Mouse (Mus musculus): ENCODE data around the gene Dhtkd1.

GRCm38 (mm10) chr2:5923786-5924185 lies 18.8 kb downstream of the Dhtkd1 start:
- no peak for TF ChIP-seq HCFC1 (IDR thresholded peaks at IDR 0.05; ENCODE audit: borderline replicate concordance, insufficient read depth, low read length)
- TF ChIP-seq CHD2 (IDR thresholded peaks at IDR 0.05; ENCODE audit: low read depth, low read length): no peak
